Mouse (Mus musculus) thymus, adult 2 months (tissue): ENCODE measurements at regions not wholly inside any gene's neighbourhood (a gene's known extent, or its start where the extent isn't known, plus 50 kb on each side); places are given as distances from the start of the nearest gene placed in this dataset.

Source experiments
- CTCF ChIP-seq: fragments of 200-500 bp; IDR thresholded peaks from 2 replicates; pipeline ENCODE4 v1.5.1; 2012; ENCODE audit warnings: mild to moderate bottlenecking, control low read depth, low read length, moderate library complexity, borderline replicate concordance; ENCODE audit not compliant: control insufficient read depth, poor library complexity, insufficient read depth; ENCODE audit errors: extremely low read depth
- POLR2A ChIP-seq: fragments of 200-500 bp; IDR thresholded peaks from 2 replicates; pipeline ENCODE4 v1.6.1; 2012; ENCODE audit warnings: mild to moderate bottlenecking, low read length, control low read depth, moderate library complexity; ENCODE audit not compliant: control insufficient read depth, poor library complexity, insufficient read depth; ENCODE audit errors: extremely low read depth

GRCm38 (mm10) chr16:78877941-78878340, 52.8 kb upstream of the Chodl start:
- TF ChIP-seq CTCF (no peak), POLR2A (no peak)
